Mouse (Mus musculus) embryonic facial prominence, embryonic 13.5 days (tissue): ENCODE measurements around the gene Nol4l. TPM values are rescaled to one million over a fixed set of nuclear protein-coding genes. Genes with fewer than 3 reads are reported as not detected.
A peak's percentile ranks its signal among the peaks of the same experiment; 100 is the strongest.

Experiments used
- ATAC-seq: fragments of 200-750 bp; cut with Nextera tagmentation; 2 replicates; pipeline ENCODE4 v1.8.0; 2017; ENCODE audit warnings: low read depth; ENCODE audit not compliant: insufficient number of reproducible peaks, insufficient read depth, low FRiP score, low TSS enrichment
- H3K27ac ChIP-seq: fragments of 300-500 bp; sonication (generic); 2 replicates; pipeline ENCODE4 v1.5.1; 2015; ENCODE audit warnings: moderate library complexity, mild to moderate bottlenecking, inconsistent platforms
- H3K27me3 ChIP-seq: fragments of 300-500 bp; sonication (generic); 2 replicates; pipeline ENCODE4 v1.6.1; 2015; ENCODE audit warnings: mild to moderate bottlenecking, inconsistent platforms
- H3K36me3 ChIP-seq: fragments of 300-500 bp; sonication (generic); 2 replicates; pipeline ENCODE4 v1.6.1; 2015; ENCODE audit warnings: mild to moderate bottlenecking, inconsistent platforms
- H3K4me1 ChIP-seq: fragments of 300-500 bp; sonication (generic); 2 replicates; pipeline ENCODE4 v1.6.1; 2015; ENCODE audit warnings: inconsistent platforms
- H3K4me2 ChIP-seq: fragments of 300-500 bp; sonication (generic); 2 replicates; pipeline ENCODE4 v1.6.1; 2015; ENCODE audit warnings: moderate library complexity, mild to moderate bottlenecking, inconsistent platforms
- H3K4me3 ChIP-seq: fragments of 300-500 bp; sonication (generic); 2 replicates; pipeline ENCODE4 v1.5.1; 2015; ENCODE audit warnings: mild to moderate bottlenecking, inconsistent platforms
- H3K9ac ChIP-seq: fragments of 300-500 bp; sonication (generic); 2 replicates; pipeline ENCODE4 v1.6.1; 2015; ENCODE audit warnings: mild to moderate bottlenecking, inconsistent platforms
- H3K9me3 ChIP-seq: fragments of 300-500 bp; sonication (generic); 2 replicates; pipeline ENCODE4 v1.6.1; 2016; ENCODE audit warnings: inconsistent platforms
- WGBS: fragments of 180-500 bp; shearing (Covaris S2); methylation state at CpG from one replicate; pipeline ENCODE4 v1.1.7; 2015; ENCODE audit warnings: mixed read lengths; 5-methylcytosine and 5-hydroxymethylcytosine counted together
- polyA plus RNA-seq: library from polyadenylated mRNA; unstranded; fragments of >200 nt; fragmentation: Nextera tagmentation; extraction: Ambion mirVana; gene quantifications from 2 replicates; pipeline ENCODE4 v1.2.1, GENCODE M21; 2015

The Nol4l gene
- polyA plus RNA-seq, result 12.4 and 16.0 TPM in 2 replicates

- Histone ChIP-seq H3K4me1 (peaks cover 36% of the 10 kb centered on the region), H3K27ac (peak within 1 kb of the TSS; percentile 57; the same call in 1 of the 2 replicates), H3K4me3 (peak within 1 kb of the TSS; percentile 70), H3K9me3 (no peaks in the 10 kb centered on the region), H3K36me3 (no peaks in the 10 kb centered on the region), H3K27me3 (peaks cover 60% of the 10 kb centered on the region), H3K4me2 (peak within 1 kb of the TSS; percentile 99), H3K9ac (peak within 1 kb of the TSS; percentile 72)
- no peak for ATAC-seq
- 1% methylated on average over 36 of the region's 86 CpGs for WGBS
These were observed at the start of gene Nol4l for GRCm38 (mm10) chr2:153529931-153530766. TSS of gene Nol4l (minus strand) at chr2:153529971.

DNA sequence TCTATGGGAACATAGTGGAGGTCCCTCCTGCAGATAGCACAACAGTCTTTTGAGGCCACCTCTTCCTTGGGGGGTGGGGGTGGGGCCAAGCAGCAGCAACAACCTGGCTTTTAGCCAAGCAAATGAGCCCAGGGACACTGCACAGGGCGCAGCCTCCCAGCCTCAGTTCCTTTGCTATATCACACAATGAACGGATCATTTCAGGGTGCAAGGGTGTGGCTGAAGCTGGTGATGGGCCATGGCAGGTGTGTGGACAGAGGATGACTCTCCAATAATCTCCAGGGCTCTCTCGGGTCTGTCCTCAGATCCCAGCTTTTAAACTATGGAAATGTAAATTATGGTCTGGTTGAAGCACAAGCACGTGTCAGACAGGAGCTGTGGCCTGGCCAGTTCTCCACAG lies 47.4 kb upstream of the Nol4l start:
- no peaks in the 10 kb centered on the region for H3K36me3 ChIP-seq
- 0 out of 2 replicates have a peak, but pooled peaks cover 5% of the 10 kb centered on the region for H3K4me1 ChIP-seq
- H3K4me3 ChIP-seq, result no peak overlapping the region
- no peaks in the 10 kb centered on the region for H3K9me3 ChIP-seq
- no peaks in the 10 kb centered on the region for H3K27me3 ChIP-seq
- no peak overlapping the region for H3K27ac ChIP-seq
- no peak overlapping the region for H3K4me2 ChIP-seq
- 61% methylated on average over 4 of the region's 4 CpGs for WGBS
- no peak for ATAC-seq
- H3K9ac ChIP-seq, result no peak overlapping the region

DNA sequence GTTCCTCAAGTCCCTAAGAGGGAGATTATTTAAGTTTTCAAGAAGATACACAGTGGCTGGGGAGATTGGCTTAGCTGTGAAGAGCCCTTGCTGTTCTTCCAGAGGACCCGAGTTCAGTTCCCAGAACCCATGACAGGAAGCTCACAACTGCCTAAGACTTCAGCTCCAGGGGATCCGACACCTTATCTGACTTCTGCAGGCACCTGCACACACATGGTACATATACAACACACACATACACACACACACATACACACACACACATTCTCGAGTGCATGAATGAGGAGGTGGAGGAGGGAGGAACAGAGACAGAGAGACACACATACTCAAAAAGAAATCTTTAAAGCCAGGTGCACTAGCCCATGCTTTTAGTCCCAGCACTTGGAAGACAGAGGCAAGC lies 46.4 kb upstream of the Nol4l start:
- Histone ChIP-seq H3K9ac (no peak overlapping the region), H3K4me2 (no peak overlapping the region), H3K27ac (no peak overlapping the region), H3K9me3 (no peaks in the 10 kb centered on the region), H3K4me1 (0 out of 2 replicates have a peak, but pooled peaks cover 5% of the 10 kb centered on the region), H3K4me3 (no peak overlapping the region), H3K36me3 (no peaks in the 10 kb centered on the region), H3K27me3 (no peaks in the 10 kb centered on the region)
- no peak for ATAC-seq
- WGBS, result 80% methylated on average over 3 of the region's 3 CpGs

DNA sequence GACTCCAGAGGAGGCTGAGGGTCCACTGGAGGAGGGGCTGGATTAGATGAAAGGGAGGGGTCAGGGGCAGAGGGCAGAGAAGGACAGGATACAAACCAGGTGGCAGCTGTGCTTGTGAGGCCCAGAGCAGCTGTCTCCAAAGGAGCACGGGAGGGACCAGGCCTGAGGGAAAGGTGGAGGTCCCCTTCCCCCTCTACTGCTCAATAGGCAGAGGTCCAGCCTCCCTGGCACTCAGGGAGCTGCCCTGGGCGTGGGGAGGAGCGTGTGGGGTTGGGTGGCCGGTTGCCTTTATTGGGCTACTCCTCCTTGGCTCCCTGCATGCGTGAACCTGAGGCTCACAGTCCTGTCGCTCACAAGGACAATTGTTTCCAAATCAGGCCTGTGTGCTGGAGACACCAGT lies 45.8 kb upstream of the Nol4l start:
- H3K27ac ChIP-seq, result no peak overlapping the region
- no peak overlapping the region for H3K4me2 ChIP-seq
- H3K9me3 ChIP-seq, result no peaks in the 10 kb centered on the region
- no peak overlapping the region for H3K9ac ChIP-seq
- WGBS, result 45% methylated on average over 6 of the region's 6 CpGs
- ATAC-seq, result no peak
- H3K4me3 ChIP-seq, result no peak overlapping the region
- H3K27me3 ChIP-seq, result no peaks in the 10 kb centered on the region
- H3K36me3 ChIP-seq, result no peaks in the 10 kb centered on the region
- 0 out of 2 replicates have a peak, but pooled peaks cover 5% of the 10 kb centered on the region for H3K4me1 ChIP-seq

- Histone ChIP-seq H3K36me3 (no peaks in the 10 kb centered on the region), H3K27ac (no peak overlapping the region), H3K4me3 (no peak overlapping the region), H3K9me3 (no peaks in the 10 kb centered on the region), H3K4me2 (no peak overlapping the region), H3K9ac (no peak overlapping the region), H3K4me1 (0 out of 2 replicates have a peak, but pooled peaks cover 5% of the 10 kb centered on the region), H3K27me3 (no peaks in the 10 kb centered on the region)
- 80% methylated on average over 9 of the region's 9 CpGs for WGBS
- no peak for ATAC-seq
These were observed 43.3 kb upstream of the Nol4l start for GRCm38 (mm10) chr2:153573101-153573500.

- H3K4me2 ChIP-seq, result no peak overlapping the region
- no peak overlapping the region for H3K9ac ChIP-seq
- H3K4me3 ChIP-seq, result no peak overlapping the region
- no peaks in the 10 kb centered on the region for H3K9me3 ChIP-seq
- H3K4me1 ChIP-seq, result no peaks in the 10 kb centered on the region
- H3K27ac ChIP-seq, result no peak overlapping the region
- no peaks in the 10 kb centered on the region for H3K27me3 ChIP-seq
- H3K36me3 ChIP-seq, result no peaks in the 10 kb centered on the region
- ATAC-seq, result no peak
- WGBS, result 91% methylated on average over 6 of the region's 6 CpGs
These were observed 38.8 kb upstream of the Nol4l start for GRCm38 (mm10) chr2:153568541-153568940.

GRCm38 (mm10) chr2:153568013-153568412 lies 38.2 kb upstream of the Nol4l start:
- Histone ChIP-seq H3K36me3 (no peaks in the 10 kb centered on the region), H3K4me1 (no peaks in the 10 kb centered on the region), H3K4me2 (no peak overlapping the region), H3K9ac (no peak overlapping the region), H3K27ac (no peak overlapping the region), H3K27me3 (no peaks in the 10 kb centered on the region), H3K4me3 (no peak overlapping the region), H3K9me3 (no peaks in the 10 kb centered on the region)
- no peak for ATAC-seq
- 70% methylated on average over 4 of the region's 4 CpGs for WGBS

- H3K4me1 ChIP-seq, result peaks cover 17% of the 10 kb centered on the region
- H3K9ac ChIP-seq, result no peak overlapping the region
- whole genome bisulfite sequencing, result 81% methylated on average over 3 of the region's 3 CpGs
- no peak overlapping the region for H3K4me3 ChIP-seq
- H3K27ac ChIP-seq, result no peak overlapping the region
- H3K4me2 ChIP-seq, result no peak overlapping the region
- H3K9me3 ChIP-seq, result no peaks in the 10 kb centered on the region
- H3K36me3 ChIP-seq, result no peaks in the 10 kb centered on the region
- ATAC-seq, result no peak
- peaks cover 19% of the 10 kb centered on the region for H3K27me3 ChIP-seq
These were observed 34.6 kb upstream of the Nol4l start for GRCm38 (mm10) chr2:153564343-153564742.

DNA sequence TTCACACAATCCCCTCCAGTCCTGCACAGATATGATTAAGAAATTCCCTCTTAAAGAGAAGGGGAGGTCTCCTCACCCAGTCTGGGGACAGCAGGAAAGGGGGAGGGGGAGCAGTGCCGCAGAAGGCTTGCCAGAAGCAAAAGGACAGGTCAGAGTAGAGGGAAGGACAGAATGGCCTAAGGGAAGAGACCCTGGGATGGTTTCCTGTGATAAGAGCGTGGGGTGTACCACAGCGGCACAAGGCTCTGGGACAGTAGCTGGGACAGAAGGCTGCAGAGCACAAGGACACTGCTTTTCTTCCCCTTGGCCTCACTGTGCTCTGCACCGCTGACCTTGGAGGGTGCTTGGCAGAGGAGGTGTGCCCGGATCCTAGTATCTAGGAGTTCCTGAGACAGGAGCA lies 31.8 kb upstream of the Nol4l start:
- WGBS, result 35% methylated on average over 5 of the region's 5 CpGs
- no peaks in the 10 kb centered on the region for H3K9me3 ChIP-seq
- H3K27me3 ChIP-seq, result peaks cover 20% of the 10 kb centered on the region
- peaks cover 17% of the 10 kb centered on the region for H3K4me1 ChIP-seq
- ATAC-seq, result no peak
- H3K27ac ChIP-seq, result no peak overlapping the region
- peak overlapping the region; percentile 23; the same call in 1 of the 2 replicates for H3K4me3 ChIP-seq
- H3K4me2 ChIP-seq, result peak overlapping the region; percentile 53
- H3K9ac ChIP-seq, result 0 out of 2 replicates have a peak overlapping the region, but pooled peaks have one; percentile 52
- no peaks in the 10 kb centered on the region for H3K36me3 ChIP-seq

DNA sequence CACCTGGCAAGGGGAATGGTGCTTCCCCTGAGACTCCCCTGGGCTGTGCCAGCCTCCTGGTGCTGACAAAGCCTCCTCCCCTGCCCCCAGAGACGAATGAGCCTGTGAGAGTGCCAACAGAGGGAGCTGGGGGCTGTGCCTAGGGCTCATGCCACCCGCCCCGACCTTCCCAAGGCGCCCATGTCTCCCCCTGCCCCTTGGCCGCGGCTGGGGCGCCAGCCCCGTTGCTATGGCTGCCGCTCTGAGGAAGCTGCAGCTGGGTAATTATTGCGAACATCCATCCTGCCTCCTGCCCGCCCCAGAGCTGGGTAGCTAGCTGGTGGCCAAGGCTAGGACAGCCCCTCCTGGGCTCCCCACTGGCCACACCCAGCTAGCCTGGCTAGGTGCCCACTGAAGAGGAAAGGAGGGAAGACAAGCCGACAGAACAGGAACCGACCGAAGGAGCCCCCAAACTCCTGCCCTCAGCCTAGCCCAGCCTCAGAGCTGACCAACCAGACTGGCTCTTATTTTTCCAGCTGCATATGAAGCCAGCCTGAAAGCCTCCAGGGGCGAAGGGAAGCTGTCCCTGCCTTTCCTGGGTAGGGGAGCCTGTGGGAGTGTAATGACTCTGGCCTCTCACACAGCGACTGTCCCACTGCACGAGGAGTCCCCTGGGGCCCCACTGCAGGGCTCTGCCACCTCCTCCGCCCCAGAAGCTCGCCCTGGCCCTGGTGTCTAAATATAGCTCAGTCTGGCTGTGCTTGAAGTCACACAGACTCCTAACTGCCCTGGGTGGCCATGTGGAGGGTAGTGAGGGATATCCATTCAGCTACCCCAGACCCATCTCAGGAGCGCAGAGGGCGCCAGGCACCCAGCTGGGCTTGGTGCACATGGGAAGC lies 31.1 kb upstream of the Nol4l start:
- peak overlapping the region; percentile 52 for H3K9ac ChIP-seq
- peaks cover 20% of the 10 kb centered on the region for H3K27me3 ChIP-seq
- 6% methylated on average over 21 of the region's 21 CpGs for WGBS
- peak overlapping the region; percentile 57; the same call in 1 of the 2 replicates for H3K27ac ChIP-seq
- H3K36me3 ChIP-seq, result no peaks in the 10 kb centered on the region
- H3K4me2 ChIP-seq, result peak overlapping the region; percentile 53
- H3K9me3 ChIP-seq, result no peaks in the 10 kb centered on the region
- peak overlapping the region; percentile 23 for H3K4me3 ChIP-seq
- H3K4me1 ChIP-seq, result peaks cover 17% of the 10 kb centered on the region
- peak; percentile 35; the same call in 1 of the 2 replicates for ATAC-seq

DNA sequence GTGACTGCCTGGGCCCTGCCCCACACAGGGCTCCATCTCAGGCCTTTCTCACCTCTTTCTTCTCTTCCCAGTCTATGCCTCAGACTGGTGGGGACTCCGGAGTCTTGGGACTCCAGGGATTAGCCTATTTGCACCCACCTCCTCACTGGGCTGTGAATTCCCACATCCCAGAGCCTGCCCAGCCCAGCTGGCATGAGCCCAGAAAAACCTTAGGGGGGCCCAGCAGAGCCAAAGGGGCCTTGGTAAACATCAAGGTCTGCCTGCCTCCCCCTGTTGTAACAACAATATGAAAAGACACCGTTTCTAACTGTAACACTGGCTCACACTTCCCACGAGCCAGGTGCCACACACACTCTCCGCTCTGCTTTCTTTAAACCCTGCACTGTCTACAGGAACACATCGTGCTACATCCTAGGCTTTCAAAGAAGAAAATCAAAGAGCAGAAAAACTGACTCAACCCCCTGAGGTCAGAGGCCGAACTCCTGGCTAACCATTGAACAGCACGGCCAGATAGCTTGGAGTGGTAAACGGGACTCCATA lies 29.9 kb upstream of the Nol4l start:
- no peaks in the 10 kb centered on the region for H3K9me3 ChIP-seq
- H3K36me3 ChIP-seq, result no peaks in the 10 kb centered on the region
- 0 out of 2 replicates have a peak overlapping the region, but pooled peaks have one; percentile 16 for H3K9ac ChIP-seq
- ATAC-seq, result no peak
- no peak overlapping the region for H3K4me2 ChIP-seq
- H3K27ac ChIP-seq, result no peak overlapping the region
- H3K4me1 ChIP-seq, result peaks cover 17% of the 10 kb centered on the region
- no peak overlapping the region for H3K4me3 ChIP-seq
- peaks cover 20% of the 10 kb centered on the region for H3K27me3 ChIP-seq
- 66% methylated on average over 8 of the region's 8 CpGs for WGBS
